Mouse (Mus musculus) MEL (cell line): Measurements from ENCODE around the gene Tbck. TPM values are rescaled to one million over a fixed set of nuclear protein-coding genes. Genes with fewer than 3 reads are reported as not detected.
A peak's percentile ranks its signal among the peaks of the same experiment; 100 is the strongest.

Source experiments
- DNase-seq: peaks from one replicate; pipeline ENCODE4 v3.0.0; 2011; ENCODE audit warnings: low read depth, low spot score
- H3K27ac ChIP-seq: 2 replicates; pipeline ENCODE4 v1.5.1; 2012; ENCODE audit warnings: low read depth, mild to moderate bottlenecking, control low read depth, low read length, moderate library complexity; ENCODE audit not compliant: control insufficient read depth
- H3K27me3 ChIP-seq, 2 experiments: fragments of 150-350 bp in 1 of 2; sonication (generic) in 1 of 2; 2 replicates each; pipeline ENCODE4 v1.6.1; 2012; ENCODE audit warnings: low read length in 2 of 2, mild to moderate bottlenecking in 2 of 2, improper control_type of control experiment in 1 of 2, moderate library complexity in 1 of 2; ENCODE audit not compliant: insufficient read depth in 2 of 2, control insufficient read depth in 1 of 2
- H3K36me3 ChIP-seq, 2 experiments: 2 replicates each; pipeline ENCODE4 v1.6.1; 2012 to 2014; ENCODE audit warnings: low read length in 2 of 2, improper control_type of control experiment in 1 of 2, inconsistent platforms in 1 of 2, mild to moderate bottlenecking in 1 of 2; ENCODE audit not compliant: insufficient read depth in 2 of 2, control insufficient read depth in 1 of 2
- H3K4me1 ChIP-seq, 2 experiments: fragments of 150-350 bp in 1 of 2; sonication (generic) in 1 of 2; 2 replicates each; pipeline ENCODE4 v1.6.1; 2012; ENCODE audit warnings: low read length in 2 of 2, improper control_type of control experiment in 1 of 2, mild to moderate bottlenecking in 1 of 2; ENCODE audit not compliant: insufficient read depth in 2 of 2, control insufficient read depth in 1 of 2
- H3K4me3 ChIP-seq, 2 experiments: fragments of 150-350 bp in 1 of 2; sonication (generic) in 1 of 2; 2 replicates each; pipeline ENCODE4 v1.5.1; 2012; ENCODE audit warnings: low read depth in 2 of 2, low read length in 2 of 2, mild to moderate bottlenecking in 2 of 2, moderate library complexity in 2 of 2, control low read depth in 1 of 2, improper control_type of control experiment in 1 of 2; ENCODE audit not compliant: control insufficient read depth in 1 of 2, insufficient read depth in 1 of 2
- H3K79me2 ChIP-seq: 2 replicates; pipeline ENCODE4 v1.6.1; 2012; ENCODE audit warnings: mild to moderate bottlenecking, low read length, moderate library complexity; ENCODE audit not compliant: control insufficient read depth, poor library complexity, insufficient read depth
- H3K9ac ChIP-seq: 2 replicates; pipeline ENCODE4 v1.6.1; 2012; ENCODE audit warnings: low read depth, mild to moderate bottlenecking, control low read depth, low read length, moderate library complexity; ENCODE audit not compliant: control insufficient read depth, poor library complexity, severe bottlenecking
- H3K9me3 ChIP-seq: fragments of 150-350 bp; sonication (generic); replicated peaks from 2 replicates; pipeline ENCODE4 v1.6.1; 2012; ENCODE audit warnings: mild to moderate bottlenecking, low read length, improper control_type of control experiment, moderate library complexity; ENCODE audit not compliant: insufficient read depth
- BHLHE40 ChIP-seq: IDR thresholded peaks from 2 replicates; pipeline ENCODE4 v1.6.1; 2012; ENCODE audit warnings: low read depth, mild to moderate bottlenecking, inconsistent platforms, low read length, improper control_type of control experiment, borderline replicate concordance
- CHD2 ChIP-seq: IDR thresholded peaks from 2 replicates; pipeline ENCODE4 v1.6.1; 2011; ENCODE audit warnings: low read length, improper control_type of control experiment
- CTCF ChIP-seq, 3 experiments: IDR thresholded peaks in 2 of 3; conservative IDR thresholded peaks in 1 of 3; 2 replicates each; pipeline ENCODE4 v1.5.1; 2011 to 2012; ENCODE audit warnings: low read length in 3 of 3, low read depth in 2 of 3, mild to moderate bottlenecking in 2 of 3, improper control_type of control experiment in 1 of 3, inconsistent platforms in 1 of 3, mixed read lengths in 1 of 3, moderate library complexity in 1 of 3; ENCODE audit not compliant: control insufficient read depth in 1 of 3, insufficient read depth in 1 of 3, poor library complexity in 1 of 3, severe bottlenecking in 1 of 3
- ETS1 ChIP-seq: IDR thresholded peaks from 2 replicates; pipeline ENCODE4 v1.6.1; 2012; ENCODE audit warnings: low read depth, mild to moderate bottlenecking, inconsistent platforms, low read length, improper control_type of control experiment, moderate library complexity
- GATA1 ChIP-seq: IDR thresholded peaks from 2 replicates; pipeline ENCODE4 v1.6.1; 2011; ENCODE audit warnings: low read depth, low read length, improper control_type of control experiment
- MAX ChIP-seq: IDR thresholded peaks from 2 replicates; pipeline ENCODE4 v1.6.1; 2011; ENCODE audit warnings: low read length, improper control_type of control experiment
- MAZ ChIP-seq: IDR thresholded peaks from 2 replicates; pipeline ENCODE4 v1.6.1; 2012; ENCODE audit warnings: low read depth, mild to moderate bottlenecking, inconsistent platforms, low read length, improper control_type of control experiment
- MYC ChIP-seq: IDR thresholded peaks from 2 replicates; pipeline ENCODE4 v1.6.1; 2011; ENCODE audit warnings: low read depth, mild to moderate bottlenecking, low read length, improper control_type of control experiment, moderate library complexity
- POLR2A ChIP-seq, 2 experiments: IDR thresholded peaks; 2 replicates each; pipeline ENCODE4 v1.6.1; 2011 to 2012; ENCODE audit warnings: low read length in 2 of 2, mild to moderate bottlenecking in 2 of 2, control low read depth in 1 of 2, improper control_type of control experiment in 1 of 2, low read depth in 1 of 2, moderate library complexity in 1 of 2; ENCODE audit not compliant: control insufficient read depth in 1 of 2, insufficient read depth in 1 of 2, poor library complexity in 1 of 2
- POLR2AphosphoS2 ChIP-seq: IDR thresholded peaks from 2 replicates; pipeline ENCODE4 v1.6.1; 2011; ENCODE audit warnings: low read length, improper control_type of control experiment
- SIN3A ChIP-seq: IDR thresholded peaks from 2 replicates; pipeline ENCODE4 v1.6.1; 2012; ENCODE audit warnings: low read length, improper control_type of control experiment, inconsistent platforms
- TBP ChIP-seq: IDR thresholded peaks from 2 replicates; pipeline ENCODE4 v1.8.0; 2011; ENCODE audit warnings: low read depth, low read length, improper control_type of control experiment
- USF1 ChIP-seq: IDR thresholded peaks from 2 replicates; pipeline ENCODE4 v1.6.1; 2014; ENCODE audit warnings: low read depth, mild to moderate bottlenecking, inconsistent platforms, low read length, improper control_type of control experiment, moderate library complexity
- ZKSCAN1 ChIP-seq: IDR thresholded peaks from 2 replicates; pipeline ENCODE4 v1.6.1; 2012; ENCODE audit warnings: low read depth, mild to moderate bottlenecking, inconsistent platforms, low read length, improper control_type of control experiment, moderate library complexity
- ZMIZ1 ChIP-seq: IDR thresholded peaks from 2 replicates; pipeline ENCODE4 v1.6.1; 2012; ENCODE audit warnings: low read depth, mild to moderate bottlenecking, inconsistent platforms, low read length, improper control_type of control experiment, moderate library complexity
- ZNF384 ChIP-seq: IDR thresholded peaks from 2 replicates; pipeline ENCODE4 v1.6.1; 2012; ENCODE audit warnings: low read depth, mild to moderate bottlenecking, inconsistent platforms, low read length, improper control_type of control experiment
- polyA plus RNA-seq, 2 experiments: library from polyadenylated mRNA; stranded (reverse) in 1 of 2; unstranded in 1 of 2; fragments of >175 nt in 1 of 2; fragments of >200 nt in 1 of 2; gene quantifications; 2 replicates each; pipeline versions ENCODE4 v1.2.1 to v1.2.4; 2012; ENCODE audit warnings: low replicate concordance in 2 of 2, low read depth in 1 of 2; ENCODE audit not compliant: insufficient read length in 2 of 2, insufficient read depth in 1 of 2, missing spikeins in 1 of 2
- total RNA-seq: library from RNA; depleted of rRNA; stranded (reverse); fragments of 300-350 nt; gene quantifications from 2 replicates; pipeline ENCODE4 v1.2.3, GENCODE M21; 2012

Tbck gene
- total and polyA plus RNA-seq, 3 experiments = 4.6 to 7.5 TPM; not detected in 1

DNA sequence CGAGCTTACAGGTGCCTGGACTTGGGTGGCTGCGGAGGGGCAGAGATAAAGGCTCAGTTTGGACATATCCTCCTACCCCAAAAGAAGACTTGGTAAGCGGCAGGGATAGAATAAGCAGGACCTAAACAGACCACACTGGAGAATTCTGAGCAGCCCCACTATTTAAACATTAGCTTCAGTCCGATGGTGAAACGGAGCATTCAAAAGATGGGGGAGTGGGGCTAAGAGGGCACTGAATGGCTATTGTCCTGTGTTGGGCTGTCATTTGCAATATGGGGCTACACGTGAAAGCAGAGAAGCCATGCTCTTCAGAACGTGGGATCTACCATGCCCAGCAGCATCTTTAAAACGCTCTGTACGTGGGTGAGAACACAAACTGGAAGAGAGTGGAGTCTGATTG lies 170.3 kb downstream of the Tbck start:
- no peaks in the 10 kb centered on the region for H3K27me3 ChIP-seq
- H3K9ac ChIP-seq = no peak overlapping the region
- H3K27ac ChIP-seq = no peak overlapping the region
- no peak for DNase-seq
- no peaks in the 10 kb centered on the region for H3K9me3 ChIP-seq
- H3K4me3 ChIP-seq = no peak overlapping the region
- no peaks in the 10 kb centered on the region for H3K79me2 ChIP-seq
- peaks cover 2 to 5% of the 10 kb centered on the region in 2 experiments; a peak in 3 of 4 replicates for H3K4me1 ChIP-seq
- TF ChIP-seq CTCF (IDR thresholded peaks at IDR 0.05 in 2 of 3, conservative IDR thresholded peaks at IDR 0.05 in 1 of 3; ENCODE audit: control insufficient read depth in 1 of 3, insufficient read depth in 1 of 3, low read depth in 2 of 3, low read length in 3 of 3, poor library complexity in 1 of 3, severe bottlenecking in 1 of 3) (no peak), CHD2 (no peak), MAZ (no peak), TBP (no peak), POLR2AphosphoS2 (no peak), MAX (no peak), USF1 (no peak), ZMIZ1 (no peak), GATA1 (no peak), ZKSCAN1 (no peak), POLR2A (IDR thresholded peaks at IDR 0.05; ENCODE audit: control insufficient read depth in 1 of 2, insufficient read depth in 1 of 2, low read depth in 1 of 2, low read length in 2 of 2, poor library complexity in 1 of 2) (no peak), ETS1 (no peak)
- peaks cover 0 to 1% of the 10 kb centered on the region in 2 experiments; a peak in 2 of 4 replicates for H3K36me3 ChIP-seq

DNA sequence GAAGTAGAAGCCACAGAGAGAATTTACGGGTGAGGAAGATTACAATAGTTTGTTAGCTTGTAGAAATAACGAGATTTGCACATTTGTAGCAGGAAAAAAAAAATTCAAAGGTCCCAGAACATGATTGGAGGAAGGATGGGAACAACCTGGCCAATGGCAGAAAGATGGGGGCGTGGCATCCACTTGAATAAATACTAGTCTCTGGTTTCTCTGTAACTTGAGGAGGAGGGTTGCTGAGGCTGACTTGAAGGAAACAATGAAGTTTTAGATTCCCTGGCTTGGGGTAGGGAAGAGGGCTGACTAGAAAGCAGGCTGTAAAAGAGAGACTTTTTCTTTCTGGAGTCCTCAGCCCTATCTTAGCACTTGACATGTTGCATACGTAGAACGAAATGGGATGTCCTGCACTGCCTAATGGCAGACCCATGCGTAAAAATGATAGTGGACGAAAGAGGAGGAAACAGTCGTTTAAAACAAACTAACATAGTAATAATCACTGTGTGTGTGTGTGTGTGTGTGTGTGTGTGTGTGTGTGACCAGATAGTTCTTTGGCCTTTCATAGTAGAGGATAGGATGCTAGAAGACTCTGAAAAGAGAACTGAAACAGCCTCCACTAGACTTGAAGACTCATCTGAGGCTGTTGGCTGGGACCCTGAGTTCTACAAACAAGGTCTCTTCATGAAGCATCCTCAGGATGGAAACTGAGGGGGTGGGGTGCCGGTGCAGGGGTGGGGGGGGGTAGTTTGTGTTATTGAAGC lies 171.7 kb downstream of the Tbck start:
- Histone ChIP-seq H3K27ac (no peak overlapping the region), H3K4me3 (no peak overlapping the region), H3K9me3 (no peaks in the 10 kb centered on the region), H3K27me3 (no peaks in the 10 kb centered on the region), H3K79me2 (no peaks in the 10 kb centered on the region), H3K36me3 (peaks cover 0 to 5% of the 10 kb centered on the region in 2 experiments; a peak in 2 of 4 replicates), H3K9ac (no peak overlapping the region), H3K4me1 (peaks cover 4 to 12% of the 10 kb centered on the region in 2 experiments)
- no peak for TF ChIP-seq BHLHE40
- TF ChIP-seq SIN3A = no peak
- peak; percentile 93 for TF ChIP-seq ZNF384
- 0 out of 2 replicates have a peak, but pooled peaks have one; percentile 22 for TF ChIP-seq MYC
- peak; percentile 87 for DNase-seq
